Mouse (Mus musculus) heart, postnatal 0 days (tissue): ENCODE data around the gene Rnaseh2c. TPM values are rescaled to one million over a fixed set of nuclear protein-coding genes. Genes with fewer than 3 reads are reported as not detected.
A peak's percentile ranks its signal among the peaks of the same experiment; 100 is the strongest.

Source experiments
- ATAC-seq: fragments of 200-750 bp; cut with Nextera tagmentation; 2 replicates; pipeline ENCODE4 v1.8.0; 2017; ENCODE audit warnings: low read depth, moderate number of reproducible peaks, moderate library complexity; ENCODE audit not compliant: insufficient read depth
- DNase-seq: peaks from one replicate; pipeline ENCODE4 v3.0.0-alpha.2; 2016; ENCODE audit warnings: low spot score
- H3K27ac ChIP-seq: fragments of 300-500 bp; sonication (generic); 2 replicates; pipeline ENCODE4 v1.5.1; 2014; ENCODE audit warnings: low read depth, mild to moderate bottlenecking
- H3K27me3 ChIP-seq: fragments of 300-500 bp; sonication (generic); 2 replicates; pipeline ENCODE4 v1.6.1; 2014; ENCODE audit warnings: low read length, mixed read lengths; ENCODE audit not compliant: control insufficient read depth, insufficient read depth
- H3K36me3 ChIP-seq: fragments of 300-500 bp; sonication (generic); replicated peaks from 2 replicates; pipeline ENCODE4 v1.6.1; 2014; ENCODE audit warnings: low read length, mixed read lengths; ENCODE audit not compliant: control insufficient read depth, insufficient read depth
- H3K4me1 ChIP-seq: fragments of 300-500 bp; sonication (generic); 2 replicates; pipeline ENCODE4 v1.6.1; 2014; ENCODE audit warnings: antibody characterized with exemption; ENCODE audit not compliant: control insufficient read depth, insufficient read depth
- H3K4me2 ChIP-seq: fragments of 300-500 bp; sonication (generic); 2 replicates; pipeline ENCODE4 v1.6.1; 2014; ENCODE audit warnings: low read depth, mild to moderate bottlenecking, low read length, moderate library complexity
- H3K4me3 ChIP-seq: fragments of 300-500 bp; sonication (generic); 2 replicates; pipeline ENCODE4 v1.5.1; 2014; ENCODE audit warnings: low read depth, low read length
- H3K9ac ChIP-seq: fragments of 300-500 bp; sonication (generic); replicated peaks from 2 replicates; pipeline ENCODE4 v1.6.1; 2014; ENCODE audit warnings: low read depth, low read length, mixed read lengths
- H3K9me3 ChIP-seq: fragments of 300-500 bp; sonication (generic); replicated peaks from 2 replicates; pipeline ENCODE4 v1.6.1; 2016; ENCODE audit warnings: low read length; ENCODE audit not compliant: control insufficient read depth
- CTCF ChIP-seq: IDR thresholded peaks from 2 replicates; pipeline ENCODE4 v1.5.1; 2016; ENCODE audit warnings: antibody characterized with exemption, control low read depth, low read depth
- EP300 ChIP-seq: IDR thresholded peaks from 2 replicates; pipeline ENCODE4 v1.6.1; 2016; ENCODE audit warnings: antibody characterized with exemption, low read depth
- WGBS: fragments of 180-500 bp; shearing (Covaris S2); extraction: QIAGEN DNeasy Blood & Tissue Kit; methylation state at CpG from one replicate; pipeline ENCODE4 v1.1.7; 2014; 5-methylcytosine and 5-hydroxymethylcytosine counted together
- polyA plus RNA-seq: library from polyadenylated mRNA; unstranded; fragments of >200 nt; fragmentation: Nextera tagmentation; extraction: Ambion mirVana; gene quantifications from 2 replicates; pipeline ENCODE4 v1.2.1, GENCODE M21; 2015
- total RNA-seq: library from RNA; depleted of rRNA; stranded (reverse); fragments of >200 nt; gene quantifications from 2 replicates; pipeline ENCODE4 v1.2.3, GENCODE M21; 2014; ENCODE audit warnings: low replicate concordance

The Rnaseh2c gene
- total and polyA plus RNA-seq, 2 experiments from 2014 or later, result 51.8 to 57.6 TPM

GRCm38 (mm10) chr19:5637069-5638047 lies 35.7 kb downstream of the Rnaseh2c start, which contains the start of gene Rela:
Rela (plus strand) TSS chr19:5637483.
- DNase-seq, result peak; percentile 80
- ATAC-seq, result peak; percentile 89
- TF ChIP-seq CTCF (no peak), EP300 (no peak)
- WGBS, result under 1% methylated on average over 71 of the region's 109 CpGs
- H3K27me3 ChIP-seq, result no peaks in the 10 kb centered on the region
- peaks cover 16% of the 10 kb centered on the region for H3K4me1 ChIP-seq
- no peaks in the 10 kb centered on the region for H3K9me3 ChIP-seq
- H3K9ac ChIP-seq, result peak within 1 kb of the TSS; percentile 86
- peak within 1 kb of the TSS; percentile 69 for H3K4me2 ChIP-seq
- peak within 1 kb of the TSS; percentile 95 for H3K27ac ChIP-seq
- peaks cover 30% of the 10 kb centered on the region for H3K36me3 ChIP-seq
- peak within 1 kb of the TSS; percentile 70 for H3K4me3 ChIP-seq

GRCm38 (mm10) chr19:5638416-5639005 lies 36.8 kb downstream of the Rnaseh2c start:
- ATAC-seq (no peak), DNase-seq (no peak)
- H3K4me2 ChIP-seq, result peak overlapping the region; percentile 69
- peak overlapping the region; percentile 95; the same call in 1 of the 2 replicates for H3K27ac ChIP-seq
- H3K27me3 ChIP-seq, result no peaks in the 10 kb centered on the region
- WGBS, result 90% methylated on average over 18 of the region's 18 CpGs
- no peaks in the 10 kb centered on the region for H3K9me3 ChIP-seq
- H3K4me1 ChIP-seq, result peaks cover 16% of the 10 kb centered on the region
- peak overlapping the region; percentile 70 for H3K4me3 ChIP-seq
- H3K36me3 ChIP-seq, result peaks cover 41% of the 10 kb centered on the region
- peak overlapping the region; percentile 86 for H3K9ac ChIP-seq
- no peak for TF ChIP-seq CTCF
- TF ChIP-seq EP300, result no peak

- H3K36me3 ChIP-seq, result peaks cover 56% of the 10 kb centered on the region
- H3K4me3 ChIP-seq, result no peak overlapping the region
- no peaks in the 10 kb centered on the region for H3K27me3 ChIP-seq
- WGBS, result 29% methylated on average over 9 of the region's 9 CpGs
- H3K9me3 ChIP-seq, result no peaks in the 10 kb centered on the region
- H3K9ac ChIP-seq, result no peak overlapping the region
- TF ChIP-seq EP300 (no peak), CTCF (no peak)
- no peak overlapping the region for H3K4me2 ChIP-seq
- no peak for ATAC-seq
- DNase-seq, result peak; percentile 27
- H3K27ac ChIP-seq, result no peak overlapping the region
- H3K4me1 ChIP-seq, result peaks cover 16% of the 10 kb centered on the region
Observed at GRCm38 (mm10) chr19:5640339-5640738, 38.7 kb downstream of the Rnaseh2c start.

- no peak overlapping the region for H3K27ac ChIP-seq
- H3K36me3 ChIP-seq, result peaks cover 63% of the 10 kb centered on the region
- H3K4me2 ChIP-seq, result no peak overlapping the region
- H3K4me3 ChIP-seq, result no peak overlapping the region
- H3K4me1 ChIP-seq, result peaks cover 16% of the 10 kb centered on the region
- H3K9ac ChIP-seq, result no peak overlapping the region
- ATAC-seq (no peak), DNase-seq (no peak)
- TF ChIP-seq CTCF (no peak), EP300 (no peak)
- no peaks in the 10 kb centered on the region for H3K27me3 ChIP-seq
- no peaks in the 10 kb centered on the region for H3K9me3 ChIP-seq
- WGBS, result 85% methylated on average over 17 of the region's 17 CpGs
Observed at GRCm38 (mm10) chr19:5641021-5641420, 39.3 kb downstream of the Rnaseh2c start.

- 83% methylated on average over 8 of the region's 8 CpGs for WGBS
- Histone ChIP-seq H3K27me3 (no peaks in the 10 kb centered on the region), H3K9me3 (no peaks in the 10 kb centered on the region), H3K4me3 (no peak overlapping the region), H3K36me3 (peaks cover 69% of the 10 kb centered on the region), H3K27ac (no peak overlapping the region), H3K4me2 (no peak overlapping the region), H3K9ac (no peak overlapping the region), H3K4me1 (peaks cover 11% of the 10 kb centered on the region)
- DNase-seq (no peak), ATAC-seq (no peak)
- TF ChIP-seq CTCF (no peak), EP300 (no peak)
Observed at GRCm38 (mm10) chr19:5641641-5642040, 40.0 kb downstream of the Rnaseh2c start.
